In the genomic region with DNA sequence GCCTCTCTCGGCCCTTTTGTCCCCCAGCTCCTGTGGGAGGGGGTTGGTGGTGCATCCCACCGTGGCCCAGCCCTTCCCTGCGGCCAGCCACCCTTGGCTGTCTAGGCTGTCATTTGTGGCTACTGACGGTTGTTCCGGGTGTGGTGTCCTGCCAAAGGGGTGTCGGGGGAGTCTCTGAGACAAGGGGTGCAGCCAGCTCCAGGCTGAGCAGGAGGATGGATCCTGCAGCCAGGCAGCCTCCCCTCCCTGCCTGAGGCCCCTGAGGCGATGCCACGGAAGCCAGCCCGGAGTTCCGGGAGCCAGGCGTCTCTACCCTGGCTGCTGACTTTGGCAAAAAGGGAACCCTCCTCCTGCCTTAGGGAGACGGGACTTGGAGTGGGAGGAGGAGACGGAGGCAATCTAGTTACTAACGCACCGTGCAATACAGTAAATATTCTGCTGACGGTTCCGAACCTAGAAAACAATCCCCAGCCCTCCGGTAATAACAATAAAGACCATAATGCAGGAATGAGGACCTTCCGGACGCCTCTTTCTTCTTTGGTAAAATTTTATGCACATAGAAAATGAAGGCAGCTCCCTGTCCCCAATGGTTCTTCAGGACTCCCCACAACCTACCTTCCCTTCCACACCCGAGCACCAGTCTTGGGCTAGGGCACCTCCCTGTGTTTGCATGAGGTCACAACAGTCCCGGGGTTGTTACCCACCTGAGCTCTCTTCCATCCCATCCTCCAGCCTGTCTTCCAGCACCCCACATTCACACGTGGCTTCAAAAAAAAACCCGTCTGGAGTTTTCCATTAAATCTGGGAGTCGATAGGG, we compare ENCODE assay signal across 10 mouse cellular contexts. TPM values are rescaled to one million over a fixed set of nuclear protein-coding genes. Genes with fewer than 3 reads are reported as not detected.
DNase-seq lines count a peak whose midpoint lies in the region; ATAC-seq and TF ChIP-seq lines count a peak whose summit lies in the region.
"Had no signal": no experiment of that assay in that cellular context is flagged by ENCODE, and none has a peak within 500 bp of the region (broad histone marks: within the 10 kb centered on the region; RNA-seq: fewer than 3 reads in every experiment).

No protein-coding gene starts in this region.

- no peak for DNase-seq in forebrain, postnatal 0 days
- DNase-seq in forebrain, embryonic 11.5 days (ENCODE audit: low spot score) = no peak
- peak; percentile 47 for DNase-seq in neural tube, embryonic 11.5 days (ENCODE audit: low spot score)
- DNase-seq in neural tube, embryonic 10.5 days (ENCODE audit: extremely low spot score, low spot score) = no peak
- peak; percentile 90 for DNase-seq in midbrain, embryonic 11.5 days (ENCODE audit: low spot score, missing footprints)
- no peak for DNase-seq in adipocyte (ENCODE audit: low spot score)
- no peak for DNase-seq in ovary, postnatal 10 days (ENCODE audit: low spot score)
- no peak for DNase-seq in urinary bladder, adult 18-20 months (ENCODE audit: low spot score in 2 of 2)
- DNase-seq: adrenal gland, adult 8-10 months; liver, embryonic 13.5 days had no signal

- H3K9ac ChIP-seq in forebrain, postnatal 0 days = no peak overlapping the region
- H3K9ac ChIP-seq in forebrain, embryonic 11.5 days (ENCODE audit: low read length) = no peak overlapping the region
- no peak overlapping the region for H3K9ac ChIP-seq in neural tube, embryonic 11.5 days (ENCODE audit: low read length)
- peak overlapping the region; percentile 31 for H3K9ac ChIP-seq in midbrain, embryonic 11.5 days (ENCODE audit: low read length)
- H3K9ac ChIP-seq: liver, embryonic 13.5 days had no signal

- no peak overlapping the region for H3K27ac ChIP-seq in forebrain, postnatal 0 days (ENCODE audit: low read depth, low read length)
- H3K27ac ChIP-seq in forebrain, embryonic 11.5 days (ENCODE audit: low read depth, low read length) = no peak overlapping the region
- H3K27ac ChIP-seq in neural tube, embryonic 11.5 days (ENCODE audit: low read depth, low read length) = no peak overlapping the region
- H3K27ac ChIP-seq in midbrain, embryonic 11.5 days (ENCODE audit: low read depth, low read length) = no peak overlapping the region
- H3K27ac ChIP-seq: liver, embryonic 13.5 days had no signal

- H3K4me3 ChIP-seq in forebrain, postnatal 0 days (ENCODE audit: low read depth, low read length) = no peak overlapping the region
- H3K4me3 ChIP-seq in forebrain, embryonic 11.5 days (ENCODE audit: low read depth, low read length) = no peak overlapping the region
- no peak overlapping the region for H3K4me3 ChIP-seq in neural tube, embryonic 11.5 days (ENCODE audit: low read depth, low read length)
- H3K4me3 ChIP-seq in midbrain, embryonic 11.5 days (ENCODE audit: low read depth, low read length) = no peak overlapping the region
- H3K4me3 ChIP-seq: liver, embryonic 13.5 days had no signal

- peak; percentile 32; the same call in 1 of the 2 replicates for ATAC-seq in forebrain, postnatal 0 days
- no peak for ATAC-seq in forebrain, embryonic 11.5 days (replicated peaks; ENCODE audit: low FRiP score)
- ATAC-seq in neural tube, embryonic 11.5 days (ENCODE audit: insufficient read depth, low FRiP score, low TSS enrichment) = no peak
- peak; percentile 62; the same call in 1 of the 2 replicates for ATAC-seq in midbrain, embryonic 11.5 days (ENCODE audit: low FRiP score)

- TF ChIP-seq CTCF in forebrain, postnatal 0 days (IDR thresholded peaks at IDR 0.05; ENCODE audit: low read depth) = peak; percentile 45

- no peaks in the 10 kb centered on the region for H3K36me3 ChIP-seq in forebrain, postnatal 0 days (ENCODE audit: insufficient read depth)
- H3K36me3 ChIP-seq in forebrain, embryonic 11.5 days (ENCODE audit: control insufficient read depth, insufficient read depth, low read length) = no peaks in the 10 kb centered on the region
- H3K36me3 ChIP-seq in neural tube, embryonic 11.5 days (ENCODE audit: control insufficient read depth, insufficient read depth, low read length) = no peaks in the 10 kb centered on the region
- no peaks in the 10 kb centered on the region for H3K36me3 ChIP-seq in midbrain, embryonic 11.5 days (ENCODE audit: control insufficient read depth, insufficient read depth, low read length)
- H3K36me3 ChIP-seq: liver, embryonic 13.5 days had no signal

- no peaks in the 10 kb centered on the region for H3K4me1 ChIP-seq in forebrain, postnatal 0 days (ENCODE audit: insufficient read depth)
- H3K4me1 ChIP-seq in forebrain, embryonic 11.5 days (replicated peaks; ENCODE audit: control insufficient read depth, insufficient read depth, low read length) = 0 out of 2 replicates have a peak, but pooled peaks cover 3% of the 10 kb centered on the region
- no peaks in the 10 kb centered on the region for H3K4me1 ChIP-seq in neural tube, embryonic 11.5 days (ENCODE audit: control insufficient read depth, insufficient read depth, low read length)
- H3K4me1 ChIP-seq in midbrain, embryonic 11.5 days (ENCODE audit: control insufficient read depth, insufficient read depth, low read length) = peaks cover 11% of the 10 kb centered on the region
- H3K4me1 ChIP-seq: liver, embryonic 13.5 days had no signal

- H3K4me2 ChIP-seq in forebrain, postnatal 0 days (ENCODE audit: low read depth) = no peak overlapping the region
- H3K4me2 ChIP-seq in forebrain, embryonic 11.5 days (ENCODE audit: low read depth, low read length, severe bottlenecking) = no peak overlapping the region
- peak overlapping the region; percentile 33 for H3K4me2 ChIP-seq in neural tube, embryonic 11.5 days (ENCODE audit: low read depth)
- peak overlapping the region; percentile 30 for H3K4me2 ChIP-seq in midbrain, embryonic 11.5 days
- H3K4me2 ChIP-seq: liver, embryonic 13.5 days had no signal

- peaks cover 43% of the 10 kb centered on the region for H3K27me3 ChIP-seq in forebrain, postnatal 0 days (ENCODE audit: insufficient read depth, low read length)
- peaks cover 57% of the 10 kb centered on the region for H3K27me3 ChIP-seq in forebrain, embryonic 11.5 days (ENCODE audit: control insufficient read depth, insufficient read depth, low read length)
- H3K27me3 ChIP-seq in neural tube, embryonic 11.5 days (ENCODE audit: control insufficient read depth, insufficient read depth, low read length) = peaks cover 48% of the 10 kb centered on the region
- peaks cover 55% of the 10 kb centered on the region for H3K27me3 ChIP-seq in midbrain, embryonic 11.5 days (ENCODE audit: control insufficient read depth, insufficient read depth, low read length)

- WGBS in forebrain, postnatal 0 days = 3% methylated on average over 25 of the region's 25 CpGs
- WGBS in forebrain, embryonic 11.5 days = 2% methylated on average over 25 of the region's 25 CpGs
- 2% methylated on average over 24 of the region's 25 CpGs for WGBS in neural tube, embryonic 11.5 days
- 3% methylated on average over 25 of the region's 25 CpGs for WGBS in midbrain, embryonic 11.5 days

- H3K9me3 ChIP-seq in forebrain, postnatal 0 days (ENCODE audit: low read length) = no peaks in the 10 kb centered on the region
- H3K9me3 ChIP-seq in forebrain, embryonic 11.5 days (ENCODE audit: control insufficient read depth, low read length) = no peaks in the 10 kb centered on the region
- no peaks in the 10 kb centered on the region; the same call in 1 of the 2 replicates for H3K9me3 ChIP-seq in neural tube, embryonic 11.5 days (ENCODE audit: control insufficient read depth, low read length)
- no peaks in the 10 kb centered on the region for H3K9me3 ChIP-seq in midbrain, embryonic 11.5 days (ENCODE audit: control insufficient read depth, low read length)
- H3K9me3 ChIP-seq: liver, embryonic 13.5 days had no signal

RNA-seq across cellular contexts. Expression of gene Pax7, which starts 19.1 kb away (rescaled TPM):
- 0.05 and 0.31 TPM in 2 replicates for total RNA-seq in forebrain, postnatal 0 days (2014; rRNA removed)
- not detected in 2 replicates for polyA plus RNA-seq in forebrain, postnatal 0 days (2015; fragmentation: Nextera tagmentation; extraction: Ambion mirVana)
- polyA plus RNA-seq in forebrain, embryonic 11.5 days (2014; fragmentation: Nextera tagmentation; extraction: Ambion mirVana) = 0.57 and 0.73 TPM in 2 replicates
- 3.4 and 3.8 TPM in 2 replicates for polyA plus RNA-seq in neural tube, embryonic 11.5 days (2014; fragmentation: Nextera tagmentation; extraction: Ambion mirVana)
- polyA plus RNA-seq in midbrain, embryonic 11.5 days (2014; fragmentation: Nextera tagmentation; extraction: Ambion mirVana) = 3.1 and 3.4 TPM in 2 replicates
- total RNA-seq: adrenal gland, adult 8-10 months had no signal
- polyA plus RNA-seq: liver, embryonic 13.5 days had no signal

Comparison
In these comparisons a context has a peak if more than half of its experiments do, and no peak if none do; other contexts are left out.
1. ATAC-seq: peak in forebrain, postnatal 0 days (single experiment) and midbrain, embryonic 11.5 days (single experiment); none in forebrain, embryonic 11.5 days (single experiment) and neural tube, embryonic 11.5 days (single experiment).
2. DNase-seq: peak in neural tube, embryonic 11.5 days (single experiment) and midbrain, embryonic 11.5 days (single experiment); none in forebrain, postnatal 0 days (single experiment), forebrain, embryonic 11.5 days (single experiment), neural tube, embryonic 10.5 days (single experiment), adipocyte (single experiment), ovary, postnatal 10 days (single experiment) and urinary bladder, adult 18-20 months (0 of 2).
3. H3K4me2 ChIP-seq: peak in neural tube, embryonic 11.5 days (single experiment) and midbrain, embryonic 11.5 days (single experiment); none in forebrain, postnatal 0 days (single experiment) and forebrain, embryonic 11.5 days (single experiment).